Mouse (Mus musculus): ENCODE results near the gene Proca1.
A peak's percentile ranks its signal among the peaks of the same experiment; 100 is the strongest.

Gene Proca1

DNA sequence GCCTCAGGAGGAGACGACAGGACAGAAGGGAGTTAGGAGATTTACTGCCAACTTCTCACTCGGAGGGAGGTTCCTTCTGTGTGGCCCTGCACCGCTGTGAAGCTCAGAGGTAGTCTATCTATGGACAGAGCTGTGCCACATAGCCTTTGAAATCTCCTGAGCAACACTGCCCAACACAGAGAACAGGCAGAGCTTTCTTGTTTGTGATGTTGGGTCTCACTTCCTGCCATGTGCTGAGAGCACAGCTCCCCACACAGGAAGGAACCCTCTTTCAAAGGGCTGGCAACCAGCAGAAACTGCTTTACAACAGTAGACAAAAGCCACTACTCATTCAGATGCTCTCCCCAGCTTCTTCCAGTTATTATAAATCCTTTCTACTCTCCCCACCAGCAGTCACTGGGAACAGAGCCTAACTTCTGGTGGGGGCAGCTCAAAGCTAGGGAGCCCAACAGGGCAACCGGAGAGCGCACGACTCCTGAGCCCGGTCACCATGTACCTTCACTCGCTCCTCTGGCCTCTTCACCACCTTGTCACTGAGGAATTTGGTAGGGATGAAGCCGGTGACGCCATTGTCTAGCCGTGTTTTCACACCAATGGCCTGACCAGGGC, 22.6 kb downstream of the Proca1 start:
- DNase-seq (ENCODE audit: low spot score in 2 of 2): no peak

DNA sequence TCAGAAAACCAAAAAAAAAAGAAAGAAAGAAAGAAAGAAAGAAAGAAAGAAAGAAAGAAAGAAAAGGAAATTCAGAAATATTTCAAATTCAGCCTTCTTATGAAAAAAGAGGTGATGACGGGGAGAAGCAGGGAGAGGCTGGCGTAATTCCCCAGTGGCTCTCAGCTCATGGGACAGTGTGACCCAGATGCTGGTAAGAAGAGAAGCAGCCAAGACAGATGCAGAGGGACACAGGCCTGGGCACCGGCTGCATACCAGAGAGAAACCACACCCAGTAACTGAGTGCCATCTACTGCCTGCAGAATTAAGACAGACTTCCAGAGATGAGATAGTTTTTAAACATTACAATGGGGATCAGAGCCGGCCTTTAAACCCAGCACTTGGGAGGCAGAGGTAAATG, 30.4 kb downstream of the Proca1 start:
- DNase-seq (ENCODE audit: low spot score in 2 of 2): no peak

DNA sequence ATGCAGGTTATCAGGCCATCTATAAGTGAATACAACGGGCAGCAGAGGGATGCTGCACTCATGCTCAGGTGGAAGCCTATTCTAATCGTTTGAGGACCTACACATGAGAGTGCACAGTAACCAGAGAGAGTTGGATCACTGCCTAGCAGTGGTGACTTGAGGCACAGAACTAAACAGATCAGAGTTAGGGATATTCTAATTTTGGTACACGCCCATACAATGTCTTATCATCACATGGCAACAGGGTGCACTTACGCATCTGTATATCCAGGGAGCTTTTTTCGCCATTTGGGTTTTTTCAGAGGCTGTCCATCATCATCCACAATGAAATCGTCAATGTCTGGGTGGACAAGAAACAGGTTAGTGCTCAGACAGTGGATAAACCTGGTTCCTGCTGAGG, 38.3 kb downstream of the Proca1 start:
- DNase-seq (ENCODE audit: low spot score in 2 of 2): no peak

- DNase-seq (ENCODE audit: low spot score in 2 of 2): peak; percentile 63 to 78
Observed at GRCm38 (mm10) chr11:78240193-78240857, 47.1 kb downstream of the Proca1 start.

DNA sequence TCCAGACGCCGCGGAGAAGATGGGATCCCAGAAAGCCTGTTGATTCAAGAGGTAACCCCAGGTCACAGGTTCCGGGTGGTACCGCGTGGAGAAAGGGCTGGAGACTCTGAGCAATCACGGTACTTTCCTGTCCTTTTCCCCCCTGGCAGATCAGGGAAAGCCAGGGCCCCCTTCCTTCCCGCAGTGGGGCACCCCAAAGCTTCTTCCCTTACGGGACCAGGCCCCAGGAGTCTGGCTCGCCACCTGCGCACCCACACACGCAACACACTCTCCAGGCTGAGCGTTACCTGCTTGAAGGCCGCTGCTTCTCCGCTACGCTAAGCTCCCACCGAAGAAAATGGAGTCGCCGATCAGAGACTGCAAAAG, 52.1 kb downstream of the Proca1 start:
- no peak for DNase-seq (ENCODE audit: low spot score in 2 of 2)

DNA sequence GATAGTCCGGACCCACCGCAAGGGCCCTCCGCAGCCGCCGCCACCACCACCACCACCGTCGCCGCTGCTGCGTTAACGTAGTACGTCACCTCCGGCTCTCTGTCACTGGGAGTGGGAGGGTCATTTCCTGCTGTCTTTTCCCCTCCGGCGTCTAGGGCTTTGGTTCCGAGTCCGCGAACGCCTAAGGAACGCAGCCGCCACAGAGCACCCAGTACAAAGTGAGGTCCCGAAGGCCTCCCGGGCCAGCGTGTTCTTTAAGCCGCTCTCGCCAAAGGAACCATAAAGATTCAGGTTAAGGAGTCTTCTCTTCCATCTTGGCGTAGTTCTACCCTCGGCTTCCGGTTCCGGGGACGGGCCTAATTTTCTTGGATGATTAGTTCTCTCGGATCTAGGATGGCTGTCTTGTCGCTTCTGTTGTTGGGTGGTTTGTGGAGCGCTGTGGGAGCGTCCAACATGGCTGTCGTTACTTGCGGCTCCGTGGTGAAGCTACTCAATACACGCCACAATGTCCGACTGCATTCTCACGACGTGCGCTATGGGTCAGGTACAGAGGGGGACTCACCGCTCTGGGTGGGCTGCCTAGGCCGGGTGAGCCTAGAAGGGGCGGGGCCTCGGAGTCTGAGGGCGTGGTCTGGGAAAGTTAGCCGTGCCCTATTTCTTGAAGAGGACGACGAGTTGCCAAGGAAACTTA, 52.6 kb downstream of the Proca1 start, which contains the start of the genes Sdf2 and Supt6:
Gene Sdf2 (plus strand): TSS at position 120 of the 691 bp plus-strand sequence.
Gene Supt6 (minus strand): TSS at position 361 of the 691 bp plus-strand sequence.
- DNase-seq (ENCODE audit: low spot score in 2 of 2): peak; percentile 84 to 87

DNA sequence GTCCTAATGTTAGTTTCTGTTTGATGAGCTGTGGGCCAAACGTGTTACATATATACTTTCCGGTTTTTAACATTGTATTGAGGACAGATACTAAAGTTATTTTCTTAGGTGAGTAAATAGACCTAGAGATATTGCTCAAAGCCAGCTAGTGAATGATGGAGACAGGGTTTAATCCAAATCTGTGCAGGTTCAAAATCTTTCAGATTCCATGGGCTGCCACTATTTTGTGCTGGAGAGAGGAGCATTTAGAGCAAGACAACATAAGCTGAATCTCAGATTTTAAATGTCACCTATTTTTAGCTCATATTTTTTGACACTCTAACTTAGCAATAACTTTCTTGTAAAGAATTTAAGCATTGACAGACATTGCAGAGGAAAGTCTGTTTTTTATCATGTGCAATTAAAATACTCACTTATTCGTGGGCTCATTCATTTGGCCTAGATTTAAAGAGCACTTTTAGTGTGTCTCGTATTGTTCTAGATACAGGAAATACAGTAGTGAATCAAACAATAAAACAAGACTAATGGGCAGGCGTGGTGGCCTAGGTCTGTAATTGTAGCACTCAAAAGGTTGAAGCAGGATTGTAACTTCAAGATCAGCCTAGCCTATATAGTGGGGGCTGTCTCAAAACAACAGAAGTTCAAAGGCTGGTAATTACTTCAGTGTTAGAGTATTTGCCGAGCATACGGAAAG, 53.3 kb downstream of the Proca1 start:
- no peak for DNase-seq (ENCODE audit: low spot score in 2 of 2)

DNA sequence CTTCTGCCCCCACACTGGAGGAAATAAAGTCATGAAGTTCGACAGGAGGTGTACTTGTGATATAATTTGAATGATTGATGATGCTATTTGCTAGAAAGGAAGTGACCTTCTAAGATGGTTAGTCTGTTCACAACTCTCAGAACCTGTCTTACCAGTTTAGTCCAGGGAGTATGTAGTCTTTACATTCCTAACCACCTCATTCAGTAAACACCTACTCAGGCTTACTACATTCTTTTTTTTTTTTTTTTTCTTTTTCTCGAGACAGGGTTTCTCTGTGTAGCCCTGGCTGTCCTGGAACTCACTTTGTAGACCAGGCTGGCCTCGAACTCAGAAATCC, 53.8 kb downstream of the Proca1 start:
- no peak for DNase-seq (ENCODE audit: low spot score in 2 of 2)

- no peak for DNase-seq (ENCODE audit: low spot score in 2 of 2)
Observed at GRCm38 (mm10) chr11:78247727-78248140, 54.5 kb downstream of the Proca1 start.
